Mouse (Mus musculus) lung, embryonic 16.5 days (tissue): ENCODE results near the gene Carmil3. TPM values are rescaled to one million over a fixed set of nuclear protein-coding genes. Genes with fewer than 3 reads are reported as not detected.

Experiments
- ATAC-seq: fragments of 200-750 bp; cut with Nextera tagmentation; 2 replicates; pipeline ENCODE4 v1.8.0; 2017; ENCODE audit warnings: low read depth, mild to moderate bottlenecking, moderate library complexity
- H3K27ac ChIP-seq: fragments of 300-500 bp; sonication (generic); 2 replicates; pipeline ENCODE4 v1.5.1; 2014; ENCODE audit warnings: mild to moderate bottlenecking, control low read depth, low read length
- H3K27me3 ChIP-seq: fragments of 300-500 bp; sonication (generic); 2 replicates; pipeline ENCODE4 v1.6.1; 2014; ENCODE audit warnings: low read depth, low read length, mixed read lengths; ENCODE audit not compliant: control insufficient read depth, insufficient read depth
- H3K36me3 ChIP-seq: fragments of 300-500 bp; sonication (generic); 2 replicates; pipeline ENCODE4 v1.6.1; 2014; ENCODE audit warnings: low read length; ENCODE audit not compliant: control insufficient read depth, insufficient read depth
- H3K4me1 ChIP-seq: fragments of 300-500 bp; sonication (generic); replicated peaks from 2 replicates; pipeline ENCODE4 v1.6.1; 2014; ENCODE audit warnings: low read length, mixed read lengths; ENCODE audit not compliant: control insufficient read depth, insufficient read depth
- H3K4me2 ChIP-seq: fragments of 300-500 bp; sonication (generic); 2 replicates; pipeline ENCODE4 v1.6.1; 2014; ENCODE audit warnings: low read depth, low read length, control low read depth
- H3K4me3 ChIP-seq: fragments of 300-500 bp; sonication (generic); 2 replicates; pipeline ENCODE4 v1.5.1; 2014; ENCODE audit warnings: mild to moderate bottlenecking, low read length, control low read depth
- H3K9ac ChIP-seq: fragments of 300-500 bp; sonication (generic); 2 replicates; pipeline ENCODE4 v1.6.1; 2014; ENCODE audit warnings: low read length, control low read depth
- H3K9me3 ChIP-seq: fragments of 300-500 bp; sonication (generic); 2 replicates; pipeline ENCODE4 v1.6.1; 2016; ENCODE audit warnings: low read length; ENCODE audit not compliant: control insufficient read depth
- WGBS: fragments of 180-500 bp; shearing (Covaris S2); extraction: QIAGEN DNeasy Blood & Tissue Kit; methylation state at CpG from one replicate; pipeline ENCODE4 v1.1.7; 2014; 5-methylcytosine and 5-hydroxymethylcytosine counted together
- polyA plus RNA-seq: library from polyadenylated mRNA; unstranded; fragments of >200 nt; fragmentation: Nextera tagmentation; extraction: Ambion mirVana; gene quantifications from 2 replicates; pipeline ENCODE4 v1.2.1, GENCODE M21; 2015

The Carmil3 gene
- polyA plus RNA-seq, 1 experiment from 2014 or later: 0.98 TPM

DNA sequence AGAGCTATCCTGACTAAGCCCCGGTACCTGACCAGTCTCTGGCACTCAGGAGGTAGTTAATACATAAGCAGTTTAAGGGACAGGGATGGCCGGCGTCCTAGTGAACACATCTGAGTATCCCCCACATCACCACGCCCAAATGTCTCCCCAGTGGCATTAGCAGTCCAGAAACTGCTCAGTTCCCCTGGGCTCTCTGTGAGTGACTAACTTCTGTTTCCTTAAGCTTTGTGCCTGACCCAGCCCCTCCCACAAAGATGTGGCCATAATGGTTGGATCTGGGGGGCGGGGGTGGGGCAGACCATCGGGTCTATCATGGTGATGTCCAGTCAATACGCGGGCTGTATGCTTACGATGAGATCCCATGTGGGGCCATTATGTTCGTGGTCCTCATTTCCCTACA, 19.1 kb downstream of the Carmil3 start:
- Histone ChIP-seq H3K27ac (no peak overlapping the region), H3K4me1 (no peaks in the 10 kb centered on the region), H3K27me3 (no peaks in the 10 kb centered on the region; the same call in 1 of the 2 replicates), H3K9me3 (no peaks in the 10 kb centered on the region), H3K9ac (no peak overlapping the region), H3K36me3 (no peaks in the 10 kb centered on the region), H3K4me3 (no peak overlapping the region), H3K4me2 (no peak overlapping the region)
- 73% methylated on average over 10 of the region's 10 CpGs for WGBS
- no peak for ATAC-seq

GRCm38 (mm10) chr14:55510125-55510731, 19.8 kb downstream of the Carmil3 start, which contains the start of gene Cpne6:
Cpne6 (plus strand) TSS chr14:55510445.
- no peaks in the 10 kb centered on the region for H3K9me3 ChIP-seq
- WGBS: 52% methylated on average over 20 of the region's 22 CpGs
- ATAC-seq: peak; percentile 26; the same call in 1 of the 2 replicates
- no peak within 1 kb of the TSS for H3K9ac ChIP-seq
- H3K4me3 ChIP-seq: no peak within 1 kb of the TSS
- H3K4me2 ChIP-seq: peak within 1 kb of the TSS; percentile 5; the same call in 1 of the 2 replicates
- no peaks in the 10 kb centered on the region; the same call in 1 of the 2 replicates for H3K27me3 ChIP-seq
- H3K36me3 ChIP-seq: no peaks in the 10 kb centered on the region
- H3K4me1 ChIP-seq: no peaks in the 10 kb centered on the region
- H3K27ac ChIP-seq: no peak within 1 kb of the TSS

DNA sequence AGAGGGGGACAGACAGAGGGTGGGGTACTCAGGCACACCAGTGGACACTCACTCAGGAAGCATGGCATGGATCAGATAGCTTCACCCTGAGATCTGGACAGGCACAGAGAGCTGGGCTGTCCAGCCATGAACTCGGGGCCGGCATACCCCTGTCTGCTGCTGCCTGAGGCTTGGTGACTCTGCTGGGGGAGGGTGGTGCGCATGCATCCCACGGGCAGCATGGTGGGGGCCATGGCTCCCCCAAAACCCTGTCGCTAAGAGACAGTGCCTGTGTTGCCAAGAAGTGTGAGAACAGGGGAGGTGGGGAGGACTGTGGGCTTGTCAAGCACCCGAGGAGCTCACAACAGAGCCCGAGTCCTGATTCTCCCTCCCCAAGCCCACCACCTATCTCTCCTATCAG, 20.6 kb downstream of the Carmil3 start:
- Histone ChIP-seq H3K4me3 (no peak overlapping the region), H3K9me3 (no peaks in the 10 kb centered on the region), H3K4me1 (no peaks in the 10 kb centered on the region), H3K9ac (no peak overlapping the region), H3K36me3 (no peaks in the 10 kb centered on the region), H3K27me3 (no peaks in the 10 kb centered on the region; the same call in 1 of the 2 replicates), H3K4me2 (no peak overlapping the region), H3K27ac (no peak overlapping the region)
- 41% methylated on average over 7 of the region's 7 CpGs for WGBS
- peak; percentile 29 for ATAC-seq

DNA sequence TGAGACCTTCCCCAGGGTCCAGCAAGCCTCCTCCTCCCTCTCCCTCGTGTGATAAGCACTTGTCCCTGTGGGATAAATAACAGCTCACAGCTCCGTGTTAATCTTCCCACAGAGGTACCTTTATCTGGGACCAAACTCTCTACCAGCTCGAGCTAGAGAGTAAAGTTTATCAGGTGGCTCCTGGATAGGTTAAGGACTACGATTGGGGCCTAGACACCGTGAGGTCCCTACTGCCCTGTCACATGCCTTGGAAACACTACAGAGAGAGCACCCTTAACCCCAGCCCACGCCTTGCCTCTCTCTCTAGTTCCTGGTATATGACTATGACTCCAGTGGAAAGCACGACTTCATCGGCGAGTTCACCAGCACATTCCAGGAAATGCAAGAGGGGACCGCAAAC, 23.5 kb downstream of the Carmil3 start:
- Histone ChIP-seq H3K4me3 (no peak overlapping the region), H3K9ac (no peak overlapping the region), H3K9me3 (no peaks in the 10 kb centered on the region), H3K27me3 (peaks cover 1% of the 10 kb centered on the region; the same call in 1 of the 2 replicates), H3K27ac (no peak overlapping the region), H3K36me3 (no peaks in the 10 kb centered on the region), H3K4me2 (no peak overlapping the region), H3K4me1 (no peaks in the 10 kb centered on the region)
- ATAC-seq: no peak
- 43% methylated on average over 10 of the region's 10 CpGs for WGBS

- H3K27me3 ChIP-seq: peaks cover 16% of the 10 kb centered on the region
- 79% methylated on average over 4 of the region's 4 CpGs for WGBS
These were observed 25.4 kb downstream of the Carmil3 start for GRCm38 (mm10) chr14:55515846-55516245.

GRCm38 (mm10) chr14:55518897-55519296, 28.4 kb downstream of the Carmil3 start:
- no peak overlapping the region for H3K9ac ChIP-seq
- no peak overlapping the region for H3K27ac ChIP-seq
- peaks cover 27% of the 10 kb centered on the region for H3K27me3 ChIP-seq
- H3K4me3 ChIP-seq: no peak overlapping the region
- no peaks in the 10 kb centered on the region for H3K9me3 ChIP-seq
- peaks cover 3% of the 10 kb centered on the region; the same call in 1 of the 2 replicates for H3K4me1 ChIP-seq
- H3K4me2 ChIP-seq: no peak overlapping the region
- no peaks in the 10 kb centered on the region for H3K36me3 ChIP-seq
- no peak for ATAC-seq
- WGBS: 44% methylated on average over 2 of the region's 2 CpGs

More at GRCm38 (mm10) chr14:55515846-55516245, 25.4 kb downstream of the Carmil3 start:
- Histone ChIP-seq H3K27ac (no peak overlapping the region), H3K4me1 (peaks cover under 1% of the 10 kb centered on the region; the same call in 1 of the 2 replicates), H3K36me3 (no peaks in the 10 kb centered on the region), H3K9ac (no peak overlapping the region), H3K9me3 (no peaks in the 10 kb centered on the region), H3K4me2 (no peak overlapping the region), H3K4me3 (no peak overlapping the region)
- no peak for ATAC-seq

DNA sequence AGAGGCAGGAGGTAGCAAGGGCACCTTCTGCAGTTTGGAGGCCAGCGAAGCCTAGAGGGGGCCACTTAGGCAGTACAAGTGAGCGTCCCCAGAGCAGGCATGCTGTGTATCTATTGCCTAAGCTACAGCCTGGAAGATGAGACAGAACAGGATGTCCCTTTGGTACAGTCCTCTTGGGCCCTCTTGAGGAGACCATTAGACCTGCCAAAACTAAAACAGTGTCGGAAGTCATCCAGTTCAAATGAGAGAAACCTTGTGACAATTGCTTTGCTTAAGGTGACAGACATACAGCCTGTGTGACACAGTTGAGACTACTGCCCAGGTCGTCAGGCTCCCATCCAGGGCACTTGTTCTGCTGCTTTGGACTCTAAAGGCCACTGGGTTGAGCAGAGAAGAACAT, 29.2 kb downstream of the Carmil3 start:
- H3K27me3 ChIP-seq: peaks cover 30% of the 10 kb centered on the region
- no peak overlapping the region for H3K27ac ChIP-seq

GRCm38 (mm10) chr14:55520451-55521361, 30.3 kb downstream of the Carmil3 start:
- under 1% methylated on average over 61 of the region's 61 CpGs for WGBS
- Histone ChIP-seq H3K4me2 (peak overlapping the region; percentile 90), H3K4me3 (peak overlapping the region; percentile 45), H3K9ac (peak overlapping the region; percentile 45), H3K27me3 (peaks cover 30% of the 10 kb centered on the region), H3K36me3 (no peaks in the 10 kb centered on the region), H3K4me1 (peaks cover 3% of the 10 kb centered on the region; the same call in 1 of the 2 replicates), H3K9me3 (no peaks in the 10 kb centered on the region), H3K27ac (no peak overlapping the region)
- ATAC-seq: peak; percentile 72

More for the DNA sequence above, 29.2 kb downstream of the Carmil3 start:
- H3K4me1 ChIP-seq: peaks cover 3% of the 10 kb centered on the region; the same call in 1 of the 2 replicates
- no peak overlapping the region for H3K4me3 ChIP-seq
- WGBS: 61% methylated on average over 4 of the region's 4 CpGs
- no peak overlapping the region for H3K4me2 ChIP-seq
- no peak overlapping the region for H3K9ac ChIP-seq
- H3K36me3 ChIP-seq: no peaks in the 10 kb centered on the region
- no peak for ATAC-seq
- H3K9me3 ChIP-seq: no peaks in the 10 kb centered on the region

DNA sequence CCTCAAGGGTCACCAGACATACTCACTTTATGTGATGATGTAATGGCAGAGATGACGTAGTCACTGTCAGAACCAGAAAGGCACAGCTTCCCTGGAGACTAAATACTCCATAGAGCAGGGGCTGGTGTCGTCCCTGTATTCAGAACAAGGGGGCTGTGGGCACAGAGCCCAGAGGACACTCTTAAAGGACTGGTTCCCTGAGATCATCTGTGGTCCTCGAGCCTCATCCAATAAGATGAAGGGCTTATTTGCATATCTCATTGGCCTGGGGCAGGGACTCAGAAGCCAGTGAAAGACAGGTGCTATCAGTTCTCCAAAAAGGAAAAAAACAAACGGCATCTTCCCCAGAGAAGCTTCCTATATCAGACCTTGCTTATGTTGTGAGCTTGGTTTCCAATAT, 33.6 kb downstream of the Carmil3 start:
- no peak overlapping the region for H3K4me2 ChIP-seq
- no peak overlapping the region for H3K27ac ChIP-seq
- H3K4me1 ChIP-seq: peaks cover 3% of the 10 kb centered on the region; the same call in 1 of the 2 replicates
- 34% methylated on average over 4 of the region's 4 CpGs for WGBS
- ATAC-seq: no peak
- no peak overlapping the region for H3K9ac ChIP-seq
- no peak overlapping the region for H3K4me3 ChIP-seq
- no peaks in the 10 kb centered on the region for H3K9me3 ChIP-seq
- H3K27me3 ChIP-seq: peaks cover 27% of the 10 kb centered on the region
- H3K36me3 ChIP-seq: no peaks in the 10 kb centered on the region
